In the genomic region with DNA sequence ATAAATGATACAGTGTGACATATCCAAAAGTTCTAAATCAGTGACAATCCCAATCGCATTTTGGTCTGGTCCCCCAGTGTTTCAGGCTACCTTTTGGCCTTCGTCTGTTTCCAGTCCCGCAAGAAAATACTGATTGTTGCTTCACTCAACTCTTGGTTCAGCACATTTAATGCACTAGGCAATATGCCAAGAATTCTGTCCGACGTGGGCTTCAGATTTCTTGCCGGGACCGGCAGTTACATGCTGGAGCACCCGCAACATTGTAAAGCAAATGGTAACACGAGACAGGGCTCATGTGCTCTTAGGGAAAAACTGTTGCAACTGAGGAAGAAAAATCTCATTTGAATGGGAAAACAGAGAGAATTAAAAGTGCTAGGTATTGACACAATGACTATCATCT, we compare ENCODE assay signal across 11 mouse cellular contexts.
"Had no signal": no experiment of that assay in that cellular context is flagged by ENCODE, and none has a peak within 500 bp of the region (broad histone marks: within the 10 kb centered on the region; RNA-seq: fewer than 3 reads in every experiment).

No protein-coding gene starts in this region.

- H3K27me3 ChIP-seq: kidney, embryonic 15.5 days; midbrain, embryonic 12.5 days had no signal

- H3K4me2 ChIP-seq: kidney, embryonic 15.5 days; midbrain, embryonic 12.5 days had no signal

- ATAC-seq: lung, postnatal 0 days; midbrain, embryonic 16.5 days had no signal

- H3K9ac ChIP-seq: kidney, embryonic 15.5 days; liver, embryonic 14.5 days; midbrain, embryonic 12.5 days had no signal

- H3K27ac ChIP-seq: kidney, embryonic 15.5 days; left cerebral cortex, adult 2 months; liver, embryonic 14.5 days; midbrain, embryonic 12.5 days had no signal

- H3K9me3 ChIP-seq: kidney, embryonic 15.5 days; midbrain, embryonic 12.5 days had no signal

- DNase-seq: kidney, adult 2 months; kidney, postnatal 14 days; lung, postnatal 4 days; right cerebral cortex, postnatal 14 days; thymus, postnatal 4 days had no signal

- H3K4me1 ChIP-seq: midbrain, embryonic 12.5 days had no signal

- H3K4me3 ChIP-seq: kidney, embryonic 15.5 days; left cerebral cortex, adult 2 months; midbrain, embryonic 12.5 days had no signal

- H3K36me3 ChIP-seq: kidney, embryonic 15.5 days; midbrain, embryonic 12.5 days had no signal
